Mouse (Mus musculus) CH12.LX (cell line): Measurements from ENCODE around the gene Nucb1. TPM values are rescaled to one million over a fixed set of nuclear protein-coding genes. Genes with fewer than 3 reads are reported as not detected.

ENCODE experiments used
- DNase-seq: peaks from one replicate; pipeline ENCODE4 v3.0.0-alpha.2; 2013; ENCODE audit errors: extremely low read depth
- H3K27ac ChIP-seq: 2 replicates; pipeline ENCODE4 v1.5.1; 2012; ENCODE audit warnings: low read depth, mild to moderate bottlenecking, control low read depth, moderate library complexity; ENCODE audit not compliant: insufficient read depth
- H3K27me3 ChIP-seq: replicated peaks from 2 replicates; pipeline ENCODE3; 2012; ENCODE audit warnings: inconsistent platforms
- H3K36me3 ChIP-seq, 2 experiments: replicated peaks in 1 of 2; 2 replicates each; pipeline versions ENCODE3 to v1.6.1; 2012; ENCODE audit warnings: inconsistent platforms in 1 of 2, low read length in 1 of 2, mild to moderate bottlenecking in 1 of 2, mixed read lengths in 1 of 2, moderate library complexity in 1 of 2; ENCODE audit not compliant: control insufficient read depth in 1 of 2, insufficient read depth in 1 of 2
- H3K4me1 ChIP-seq, 2 experiments: 2 replicates each; pipeline ENCODE4 v1.6.1; 2012; ENCODE audit warnings: inconsistent platforms in 1 of 2, moderate library complexity in 1 of 2; ENCODE audit not compliant: insufficient read depth in 2 of 2, control insufficient read depth in 1 of 2
- H3K4me2 ChIP-seq: 2 replicates; pipeline ENCODE4 v1.6.1; 2012; ENCODE audit warnings: low read depth, mild to moderate bottlenecking, control low read depth; ENCODE audit not compliant: poor library complexity, insufficient read depth, severe bottlenecking
- H3K4me3 ChIP-seq, 3 experiments: fragments of 150-350 bp in 1 of 3; sonication (generic) in 1 of 3; replicated peaks in 1 of 3; 2 replicates each; pipeline versions ENCODE3 to v1.5.1; 2011 to 2012; ENCODE audit warnings: low read depth in 2 of 3, low read length in 2 of 3, mild to moderate bottlenecking in 2 of 3, moderate library complexity in 2 of 3, control low read depth in 1 of 3, improper control_type of control experiment in 1 of 3, inconsistent platforms in 1 of 3, mixed read lengths in 1 of 3; ENCODE audit not compliant: poor library complexity in 1 of 3
- H3K79me2 ChIP-seq: replicated peaks from 2 replicates; pipeline ENCODE4 v1.6.1; 2012; ENCODE audit warnings: mild to moderate bottlenecking, moderate library complexity; ENCODE audit not compliant: control insufficient read depth, poor library complexity, insufficient read depth, severe bottlenecking; ENCODE audit errors: extremely low read depth
- H3K9ac ChIP-seq: 2 replicates; pipeline ENCODE4 v1.6.1; 2012; ENCODE audit warnings: low read depth, mild to moderate bottlenecking, control low read depth, moderate library complexity; ENCODE audit not compliant: insufficient read depth
- H3K9me3 ChIP-seq: replicated peaks from 2 replicates; pipeline ENCODE3; 2012; ENCODE audit warnings: low read length, inconsistent platforms, mixed read lengths
- BHLHE40 ChIP-seq: IDR thresholded peaks from 2 replicates; pipeline ENCODE4 v1.6.1; 2011; ENCODE audit warnings: mild to moderate bottlenecking, low read depth, low read length, improper control_type of control experiment
- CHD2 ChIP-seq: IDR thresholded peaks from 2 replicates; pipeline ENCODE4 v1.6.1; 2011; ENCODE audit warnings: low read length, improper control_type of control experiment
- CTCF ChIP-seq, 2 experiments: IDR thresholded peaks in 1 of 2; conservative IDR thresholded peaks in 1 of 2; 2 replicates each; pipeline ENCODE4 v1.5.1; 2011 to 2012; ENCODE audit warnings: low read depth in 2 of 2, low read length in 2 of 2, improper control_type of control experiment in 1 of 2, inconsistent platforms in 1 of 2, mild to moderate bottlenecking in 1 of 2, moderate library complexity in 1 of 2
- E2F4 ChIP-seq: IDR thresholded peaks from 2 replicates; pipeline ENCODE4 v1.6.1; 2011; ENCODE audit warnings: low read depth, low read length, improper control_type of control experiment; ENCODE audit not compliant: insufficient replicate concordance
- ETS1 ChIP-seq: conservative IDR thresholded peaks from 2 replicates; pipeline ENCODE4 v1.6.1; 2012; ENCODE audit warnings: low read depth, mild to moderate bottlenecking, inconsistent platforms, low read length, improper control_type of control experiment, moderate library complexity
- HCFC1 ChIP-seq: IDR thresholded peaks from 2 replicates; pipeline ENCODE4 v1.6.1; 2012; ENCODE audit warnings: low read depth, mild to moderate bottlenecking, inconsistent platforms, low read length, improper control_type of control experiment
- KAT2A ChIP-seq: IDR thresholded peaks from 2 replicates; pipeline ENCODE4 v1.6.1; 2012; ENCODE audit warnings: low read length, improper control_type of control experiment, inconsistent platforms; ENCODE audit not compliant: insufficient replicate concordance
- MAFK ChIP-seq: IDR thresholded peaks from 2 replicates; pipeline ENCODE4 v1.6.1; 2011; ENCODE audit warnings: low read length, improper control_type of control experiment; ENCODE audit not compliant: insufficient replicate concordance
- MAX ChIP-seq: IDR thresholded peaks from 2 replicates; pipeline ENCODE4 v1.6.1; 2011; ENCODE audit warnings: low read length, improper control_type of control experiment
- MAZ ChIP-seq: IDR thresholded peaks from 2 replicates; pipeline ENCODE4 v1.6.1; 2012; ENCODE audit warnings: low read depth, mild to moderate bottlenecking, inconsistent platforms, low read length, improper control_type of control experiment, moderate library complexity
- MEF2A ChIP-seq: IDR thresholded peaks from 2 replicates; pipeline ENCODE4 v1.6.1; 2014; ENCODE audit warnings: low read depth, mild to moderate bottlenecking, inconsistent platforms, low read length, improper control_type of control experiment, borderline replicate concordance
- MYC ChIP-seq: IDR thresholded peaks from 2 replicates; pipeline ENCODE4 v1.6.1; 2011; ENCODE audit warnings: low read depth, mild to moderate bottlenecking, improper control_type of control experiment, low read length
- NRF1 ChIP-seq: IDR thresholded peaks from 2 replicates; pipeline ENCODE4 v1.6.1; 2014; ENCODE audit warnings: low read depth, mild to moderate bottlenecking, inconsistent platforms, low read length, improper control_type of control experiment, moderate library complexity
- POLR2AphosphoS2 ChIP-seq: IDR thresholded peaks from 2 replicates; pipeline ENCODE4 v1.6.1; 2011; ENCODE audit warnings: low read depth, low read length, improper control_type of control experiment
- RCOR1 ChIP-seq: conservative IDR thresholded peaks from 2 replicates; pipeline ENCODE4 v1.6.1; 2012; ENCODE audit warnings: low read depth, mild to moderate bottlenecking, inconsistent platforms, low read length, improper control_type of control experiment
- SIN3A ChIP-seq: IDR thresholded peaks from 2 replicates; pipeline ENCODE4 v1.6.1; 2012; ENCODE audit warnings: low read length, improper control_type of control experiment, inconsistent platforms
- TCF12 ChIP-seq: IDR thresholded peaks from 2 replicates; pipeline ENCODE4 v1.6.1; 2014; ENCODE audit warnings: low read depth, mild to moderate bottlenecking, inconsistent platforms, low read length, improper control_type of control experiment
- ZMIZ1 ChIP-seq: IDR thresholded peaks from 2 replicates; pipeline ENCODE4 v1.6.1; 2012; ENCODE audit warnings: low read depth, mild to moderate bottlenecking, inconsistent platforms, low read length, improper control_type of control experiment
- dilution Hi-C: fragments of 300-500 bp; cut with MboI; formaldehyde crosslinking; loops from 2 replicates; pipeline ENCODE4 v1.14.3; 2020; ENCODE audit warnings: low sequenced_read_pairs; ENCODE audit not compliant: extremely low pct_unique_long_range_greater_than_20kb, extremely low pct_ligation_motif_present
- in situ Hi-C: fragments of 300-500 bp; cut with MboI; formaldehyde crosslinking; loops from 3 replicates; pipeline ENCODE4 v1.14.3; 2019; ENCODE audit warnings: low sequenced_read_pairs, low pct_ligation_motif_present, low pct_unique_long_range_greater_than_20kb, mixed read lengths
- polyA plus RNA-seq: library from polyadenylated mRNA; unstranded; fragments of >175 nt; gene quantifications from 2 replicates; pipeline ENCODE4 v1.2.1, GENCODE M21; 2012; ENCODE audit warnings: low read depth; ENCODE audit not compliant: insufficient read length
- total RNA-seq, 2 experiments: library from RNA; depleted of rRNA; stranded (reverse); fragments of 300-350 nt in 1 of 2; fragments of >200 nt in 1 of 2; gene quantifications; 2 replicates each; pipeline ENCODE4 v1.2.3; 2012 to 2014

The Nucb1 gene
- total and polyA plus RNA-seq, 3 experiments: 40.8 to 90.4 (median 83.4) TPM

- TF ChIP-seq TCF12 (peak; percentile 68), MAZ (no peak), RCOR1 (no peak), MAX (no peak), CHD2 (peak; percentile 80), POLR2AphosphoS2 (peak; percentile 90; the same call in 1 of the 2 replicates), E2F4 (no peak), BHLHE40 (peak; percentile 78), MYC (peak; percentile 20; the same call in 1 of the 2 replicates), KAT2A (0 out of 2 replicates have a peak, but pooled peaks have one; percentile 11), MEF2A (no peak), ZMIZ1 (peak; percentile 91), HCFC1 (peak; percentile 55), MAFK (no peak), CTCF (conservative IDR thresholded peaks at IDR 0.05 in 1 of 2, IDR thresholded peaks at IDR 0.05 in 1 of 2; ENCODE audit: low read depth in 2 of 2, low read length in 2 of 2) (no peak), ETS1 (peak; percentile 48; the same call in 1 of the 2 replicates)
These were observed 15.7 kb upstream of the Nucb1 start, which contains the start of the genes Ppp1r15a and Plekha4 (continued) for GRCm38 (mm10) chr7:45525809-45526473.

- TF ChIP-seq BHLHE40: peak; percentile 46; the same call in 1 of the 2 replicates
- TF ChIP-seq NRF1: no peak
- peak; percentile 72 for TF ChIP-seq SIN3A
- no peak for DNase-seq
- in situ Hi-C loops: loop anchor here (10.0 kb wide), 1 partner anchor 60 kb away; no protein-coding TSS in a partner anchor
These were observed 14.8 kb upstream of the Nucb1 start for GRCm38 (mm10) chr7:45524841-45525621.

More at GRCm38 (mm10) chr7:45524841-45525621, 14.8 kb upstream of the Nucb1 start:
- Histone ChIP-seq H3K9me3 (no peaks in the 10 kb centered on the region), H3K27ac (peak overlapping the region; percentile 75), H3K79me2 (peaks cover 24% of the 10 kb centered on the region), H3K4me1 (peaks cover 7 to 44% of the 10 kb centered on the region in 2 experiments), H3K4me3 (peak overlapping the region; percentile 59 to 92 (median 88)), H3K9ac (peak overlapping the region; percentile 81), H3K4me2 (peak overlapping the region; percentile 71), H3K36me3 (peaks cover 19 to 29% of the 10 kb centered on the region in 2 experiments), H3K27me3 (peaks cover 9% of the 10 kb centered on the region)
- dilution Hi-C loops: no loop called here
